Mouse (Mus musculus) c-Kit-positive CD71-negative TER-119-negative erythroid progenitor cells, embryonic 14.5 days (primary cell): ENCODE results near the gene Armc6.
"Not testable (repeated sequence)": the region's sequence is repeated elsewhere in the genome, so short reads cannot be mapped to it uniquely, and the experiment has no call there.

Experiments
- DNase-seq: peaks from one replicate; pipeline ENCODE4 v3.0.0-alpha.2; 2013; ENCODE audit warnings: low read depth

The Armc6 gene

DNA sequence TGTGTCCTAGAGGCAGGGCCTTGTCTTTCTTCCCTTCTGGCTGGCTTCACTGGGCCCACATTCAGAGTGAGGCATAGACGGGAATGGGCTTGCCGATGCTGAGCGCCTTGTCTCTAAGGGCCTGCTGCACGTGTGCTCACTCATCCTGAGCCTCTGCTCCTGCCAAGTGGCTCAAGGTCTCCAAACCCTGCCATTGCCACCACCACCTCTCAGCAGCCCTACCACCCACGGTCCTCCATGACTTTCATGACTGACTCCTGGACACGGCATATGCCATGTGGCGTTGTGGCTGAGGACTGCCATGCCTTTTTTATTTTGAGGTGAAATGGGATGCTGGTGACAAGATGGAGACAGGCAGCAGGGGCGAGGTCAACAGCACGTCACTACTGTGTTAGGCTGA, 3.4 kb downstream of the Armc6 start:
- DNase-seq = no peak

DNA sequence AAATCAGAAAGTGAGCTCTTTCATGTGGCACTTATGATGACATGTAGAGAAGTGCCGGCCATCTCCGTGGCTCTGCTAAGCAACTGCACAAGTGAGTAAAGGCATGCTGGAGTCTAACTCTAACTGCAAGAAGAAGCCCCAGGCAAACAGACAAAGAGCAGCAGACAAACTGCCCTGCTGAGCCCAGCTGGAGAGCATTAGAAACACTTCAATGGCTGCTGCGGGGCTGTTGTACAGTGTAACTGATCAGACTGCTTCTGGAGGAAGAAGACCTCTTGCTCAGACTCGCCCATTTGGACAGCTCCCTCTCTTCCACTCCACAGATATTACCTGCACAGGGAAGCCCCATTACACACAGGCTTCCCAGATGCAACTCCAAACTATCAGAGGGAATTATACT, 6.3 kb downstream of the Armc6 start:
- no peak for DNase-seq

DNA sequence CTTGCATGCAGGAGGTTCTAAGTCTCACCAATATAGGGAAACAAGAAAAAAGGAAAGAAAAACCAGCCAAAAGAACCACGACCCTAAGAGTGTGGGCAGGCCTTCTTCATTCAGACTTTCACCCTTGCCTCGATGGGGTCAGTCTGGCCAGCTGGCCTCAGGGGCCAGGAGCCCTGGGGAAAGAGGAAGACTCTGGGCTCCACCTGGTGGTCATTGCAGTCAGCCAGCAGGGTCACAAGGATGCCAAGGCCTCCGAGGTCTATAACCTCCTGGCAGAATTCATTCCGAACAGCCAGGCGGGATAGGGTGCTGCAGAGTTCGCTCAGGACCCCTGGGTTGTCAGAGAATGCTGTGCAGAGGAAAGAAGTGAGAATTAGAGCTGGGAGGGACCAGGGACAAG, 10.9 kb downstream of the Armc6 start:
- no peak for DNase-seq

- DNase-seq = no peak
Observed at GRCm38 (mm10) chr8:70222041-70222440, 12.2 kb downstream of the Armc6 start.

DNA sequence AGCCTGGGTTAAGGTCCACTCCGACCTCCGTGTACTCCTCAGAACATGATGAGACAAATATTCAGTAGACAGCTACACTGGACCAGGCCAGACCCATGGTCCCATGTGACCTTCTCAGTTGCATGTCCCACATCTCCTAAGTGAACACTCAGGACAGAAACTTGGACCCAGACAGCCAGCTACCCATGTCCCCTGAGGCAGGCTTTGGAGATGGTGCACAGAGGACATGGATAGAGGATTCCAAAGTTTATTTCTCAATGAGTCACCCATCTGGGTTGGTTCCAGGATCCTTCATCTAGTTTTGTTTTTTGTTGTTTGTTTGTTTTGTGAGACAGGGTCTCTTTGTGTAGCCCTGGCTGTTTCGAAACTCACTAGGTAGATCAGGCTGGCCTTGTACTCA, 13.4 kb downstream of the Armc6 start:
- DNase-seq = no peak

DNA sequence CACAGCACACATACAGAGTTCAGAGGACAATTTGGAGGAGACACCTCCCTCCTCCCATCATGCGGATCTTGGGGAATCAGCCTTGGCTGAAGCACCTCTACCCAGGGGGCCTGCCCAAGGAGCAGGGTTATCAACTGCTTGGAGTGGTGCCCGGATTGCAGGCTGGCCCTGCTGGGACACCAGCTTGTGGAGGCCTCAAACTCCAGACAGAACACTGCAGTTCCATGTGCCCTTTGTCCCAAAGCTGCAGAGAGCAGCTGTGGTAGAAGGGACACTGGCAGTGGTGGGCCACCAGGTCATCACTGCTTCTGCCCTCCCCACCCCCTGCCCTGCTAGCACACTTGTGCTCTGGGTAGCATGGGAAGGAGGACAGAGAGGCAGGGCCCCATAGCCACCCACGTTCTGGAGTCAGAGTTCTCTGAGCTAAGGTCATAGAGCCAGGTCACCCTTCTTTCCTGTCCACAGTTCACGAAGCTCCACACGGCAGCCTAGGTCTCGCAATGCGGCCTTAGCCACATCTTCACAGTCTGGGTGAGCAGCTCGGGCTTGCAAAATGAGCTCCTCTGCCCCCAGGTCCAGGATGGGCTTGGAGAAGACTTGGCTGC, 13.9 kb downstream of the Armc6 start:
- DNase-seq = no peak

DNA sequence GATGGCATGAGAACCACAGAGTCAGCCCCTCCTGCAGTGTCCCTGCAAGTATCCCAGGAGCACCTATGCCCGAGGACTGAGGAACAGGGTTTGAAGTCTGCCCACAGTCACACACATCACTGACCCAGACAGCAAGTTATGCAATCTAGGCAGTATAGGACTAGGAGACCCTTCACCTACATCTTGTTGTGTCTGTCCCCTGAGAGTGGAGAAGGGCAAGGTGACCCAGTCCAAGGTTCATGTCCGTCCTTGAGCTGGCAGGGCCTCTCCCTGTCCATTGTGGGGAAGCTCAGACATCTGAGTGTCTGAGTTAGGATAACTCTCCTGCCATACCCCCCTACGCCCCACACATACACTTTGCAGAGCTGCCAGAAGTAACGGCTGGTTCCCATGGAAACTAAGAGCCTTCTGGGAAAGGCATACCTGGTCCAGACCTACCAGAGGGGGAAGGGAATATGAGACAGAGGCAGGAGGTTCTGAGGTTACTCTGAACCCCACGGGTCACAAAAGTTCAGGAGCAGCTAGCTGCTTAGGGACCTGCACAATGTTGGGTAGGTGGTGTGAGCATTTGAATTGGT, 15.1 kb downstream of the Armc6 start:
- DNase-seq = no peak

- DNase-seq = no peak
Observed at GRCm38 (mm10) chr8:70217441-70217840, 16.8 kb downstream of the Armc6 start.

- DNase-seq = no peak
Observed at GRCm38 (mm10) chr8:70216566-70216965, 17.7 kb downstream of the Armc6 start.

DNA sequence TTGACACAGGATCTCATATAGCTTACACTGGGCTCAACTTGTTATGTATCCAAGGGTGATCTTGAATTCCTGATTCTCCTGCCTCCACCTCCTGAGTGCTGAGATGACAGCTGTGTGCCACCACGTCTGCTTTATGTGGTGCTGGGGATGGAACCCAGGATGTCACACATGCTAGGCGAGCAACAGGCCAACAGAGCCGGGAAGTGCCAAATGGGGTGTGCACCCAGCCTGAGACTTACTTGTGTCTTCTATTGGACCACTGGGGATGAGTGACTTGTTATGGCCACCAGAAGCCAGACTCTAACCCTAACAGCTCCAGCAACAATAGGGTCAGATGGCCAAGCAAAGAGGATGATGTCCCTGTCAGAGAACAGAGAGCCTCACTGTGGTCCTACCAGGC, 18.1 kb downstream of the Armc6 start:
- not testable (repeated sequence) for DNase-seq

- DNase-seq = no peak
Observed at GRCm38 (mm10) chr8:70215092-70215491, 19.2 kb downstream of the Armc6 start.

GRCm38 (mm10) chr8:70214411-70214810, 19.9 kb downstream of the Armc6 start:
- no peak for DNase-seq

- DNase-seq = peak; percentile 98
Observed at GRCm38 (mm10) chr8:70212112-70213055, 21.9 kb downstream of the Armc6 start, which contains the start of gene Slc25a42. Gene Slc25a42 (minus strand): TSS chr8:70212305.

DNA sequence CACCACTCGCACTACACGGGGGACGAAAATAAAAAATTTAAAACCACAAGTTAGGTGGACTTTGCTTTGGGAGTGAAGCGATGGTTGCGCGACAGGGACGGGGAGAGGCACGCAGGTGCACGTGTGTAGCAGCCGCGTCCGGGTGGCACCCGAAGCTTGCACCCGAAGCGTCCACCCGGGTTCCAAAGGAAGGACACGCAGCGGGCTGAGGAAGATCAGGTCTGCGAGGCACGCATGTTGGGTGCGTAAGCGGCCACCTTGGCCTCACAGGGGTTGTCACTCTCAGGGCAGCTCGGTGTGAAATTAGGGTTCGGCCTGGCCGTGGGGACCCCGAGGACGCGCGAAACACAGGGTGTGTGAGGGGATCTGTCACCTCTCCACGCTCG, 22.5 kb downstream of the Armc6 start:
- DNase-seq = no peak

- DNase-seq = no peak
Observed at GRCm38 (mm10) chr8:70211275-70211674, 23.0 kb downstream of the Armc6 start.

DNA sequence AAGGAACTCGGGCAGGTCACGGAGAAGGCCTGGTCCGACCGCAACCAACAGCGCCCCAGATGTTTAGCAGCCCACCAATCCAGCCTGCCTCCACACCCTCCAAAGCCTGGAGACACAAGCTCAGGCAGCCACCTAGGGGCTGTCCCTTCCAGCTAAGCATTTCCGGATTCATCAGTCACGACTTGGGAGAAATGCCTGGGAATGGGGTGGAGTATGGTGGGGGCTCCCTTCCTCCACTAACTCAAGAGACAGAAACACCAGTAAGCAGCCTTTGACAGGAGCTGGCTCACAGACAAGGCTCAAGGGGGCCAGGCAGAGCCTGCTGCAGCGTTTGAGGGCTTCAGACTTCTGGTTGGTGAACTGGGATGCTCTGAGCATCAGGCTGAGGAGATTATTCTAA, 23.7 kb downstream of the Armc6 start:
- DNase-seq = no peak

- no peak for DNase-seq
Observed at GRCm38 (mm10) chr8:70208130-70208529, 26.1 kb downstream of the Armc6 start.

DNA sequence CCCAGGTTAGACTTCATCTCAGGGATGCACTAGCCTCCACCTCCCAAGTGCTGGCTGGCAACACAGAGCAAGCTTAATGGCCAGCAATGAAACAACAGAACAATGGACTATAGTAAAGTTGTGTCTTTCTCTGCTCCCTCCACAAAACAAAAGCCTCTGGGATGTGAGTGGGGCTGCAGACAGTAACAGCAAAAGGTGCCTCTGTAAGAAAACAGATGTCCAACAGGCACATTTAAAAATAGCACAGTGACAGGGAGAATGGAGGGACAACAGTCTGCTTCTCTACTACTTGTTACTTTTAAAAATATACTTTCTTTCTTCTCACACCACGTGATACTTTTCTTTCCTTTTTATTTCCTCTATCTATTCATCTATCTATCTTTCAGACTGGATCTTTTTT, 29.5 kb downstream of the Armc6 start:
- DNase-seq = no peak

- no peak for DNase-seq
Observed at GRCm38 (mm10) chr8:70203072-70203471, 31.2 kb downstream of the Armc6 start.

- peak; percentile 12 for DNase-seq
Observed at GRCm38 (mm10) chr8:70201417-70201816, 32.8 kb downstream of the Armc6 start.

DNA sequence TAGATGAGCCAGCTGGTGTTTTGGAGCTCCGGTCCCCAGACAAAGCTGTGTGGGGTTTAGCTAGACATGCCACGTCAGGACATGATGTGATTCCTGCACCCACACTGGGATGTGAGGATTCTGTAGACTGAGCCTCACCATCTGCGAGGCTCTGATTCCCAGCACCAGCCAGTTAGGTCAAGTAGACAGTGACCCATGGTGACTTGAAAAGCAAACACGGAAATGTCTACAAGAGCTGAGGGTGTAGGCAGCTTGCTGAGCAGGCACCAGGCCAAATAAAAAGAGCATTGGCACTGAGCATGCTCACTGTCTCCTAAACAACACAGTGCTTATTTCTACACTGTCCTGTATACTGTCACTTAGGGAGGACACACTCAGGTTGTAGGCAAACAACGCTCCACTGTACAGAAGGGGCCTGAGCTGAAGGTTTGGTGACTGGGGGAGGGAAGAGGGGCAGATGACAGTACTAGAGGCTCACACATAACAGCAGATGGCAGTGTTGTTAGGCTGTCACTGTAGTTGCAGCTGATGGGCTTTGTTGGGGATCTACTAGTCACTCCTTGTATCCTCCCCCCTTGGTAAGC, 34.1 kb downstream of the Armc6 start:
- peak; percentile 19 for DNase-seq

GRCm38 (mm10) chr8:70197603-70198002, 36.7 kb downstream of the Armc6 start:
- no peak for DNase-seq

GRCm38 (mm10) chr8:70195762-70196161, 38.5 kb downstream of the Armc6 start:
- DNase-seq = no peak
